Mouse (Mus musculus): ENCODE data around the gene Acvr1. TPM values are rescaled to one million over a fixed set of nuclear protein-coding genes. Genes with fewer than 3 reads are reported as not detected.

The Acvr1 gene
- polyA plus RNA-seq, 2 experiments from 2014 or later = 0.17 TPM; not detected in 1

- ATAC-seq = no peak
Measured at GRCm38 (mm10) chr2:58557045-58557845, 9.7 kb downstream of the Acvr1 start.

- no peak for ATAC-seq
Measured at GRCm38 (mm10) chr2:58552296-58552695, 14.7 kb downstream of the Acvr1 start.

- ATAC-seq = no peak
Measured at GRCm38 (mm10) chr2:58551866-58552265, 15.1 kb downstream of the Acvr1 start.

GRCm38 (mm10) chr2:58550488-58550887 is 16.5 kb downstream of the Acvr1 start:
- no peak for ATAC-seq

GRCm38 (mm10) chr2:58549960-58550359 is 17.0 kb downstream of the Acvr1 start:
- ATAC-seq = no peak

- no peak for ATAC-seq
Measured at GRCm38 (mm10) chr2:58548943-58549342, 18.0 kb downstream of the Acvr1 start.

GRCm38 (mm10) chr2:58546264-58546663 is 20.7 kb downstream of the Acvr1 start:
- ATAC-seq = no peak

GRCm38 (mm10) chr2:58544368-58544767 is 22.6 kb downstream of the Acvr1 start:
- no peak for ATAC-seq

- ATAC-seq = no peak
Measured at GRCm38 (mm10) chr2:58543252-58543651, 23.7 kb downstream of the Acvr1 start.

GRCm38 (mm10) chr2:58538196-58538595 is 28.8 kb downstream of the Acvr1 start:
- ATAC-seq = no peak

- ATAC-seq = no peak
Measured at GRCm38 (mm10) chr2:58536796-58537195, 30.2 kb downstream of the Acvr1 start.

GRCm38 (mm10) chr2:58535233-58535632 is 31.7 kb downstream of the Acvr1 start:
- no peak for ATAC-seq

GRCm38 (mm10) chr2:58534379-58534778 is 32.6 kb downstream of the Acvr1 start:
- ATAC-seq = no peak

GRCm38 (mm10) chr2:58533521-58534001 is 33.4 kb downstream of the Acvr1 start:
- no peak for ATAC-seq

- no peak for ATAC-seq
Measured at GRCm38 (mm10) chr2:58532260-58532850, 34.6 kb downstream of the Acvr1 start.

GRCm38 (mm10) chr2:58530521-58530920 is 36.4 kb downstream of the Acvr1 start:
- no peak for ATAC-seq

- no peak for ATAC-seq
Measured at GRCm38 (mm10) chr2:58529860-58530440, 37.0 kb downstream of the Acvr1 start.

GRCm38 (mm10) chr2:58529384-58529783 is 37.6 kb downstream of the Acvr1 start:
- no peak for ATAC-seq

GRCm38 (mm10) chr2:58527786-58528185 is 39.2 kb downstream of the Acvr1 start:
- no peak for ATAC-seq

GRCm38 (mm10) chr2:58524356-58524755 is 42.6 kb downstream of the Acvr1 start:
- ATAC-seq = no peak

- no peak for ATAC-seq
Measured at GRCm38 (mm10) chr2:58523894-58524293, 43.1 kb downstream of the Acvr1 start.

- no peak for ATAC-seq
Measured at GRCm38 (mm10) chr2:58523097-58523496, 43.9 kb downstream of the Acvr1 start.

GRCm38 (mm10) chr2:58521621-58522020 is 45.3 kb downstream of the Acvr1 start:
- no peak for ATAC-seq

- no peak for ATAC-seq
Measured at GRCm38 (mm10) chr2:58520727-58521126, 46.2 kb downstream of the Acvr1 start.
